Mouse (Mus musculus) limb, embryonic 13.5 days (tissue): ENCODE data around the gene Cotl1. TPM values are rescaled to one million over a fixed set of nuclear protein-coding genes. Genes with fewer than 3 reads are reported as not detected.

Experiments used
- ATAC-seq: fragments of 200-750 bp; cut with Nextera tagmentation; 2 replicates; pipeline ENCODE4 v1.8.0; 2017; ENCODE audit warnings: low read depth, moderate number of reproducible peaks, moderate TSS enrichment; ENCODE audit not compliant: low FRiP score
- H3K27ac ChIP-seq: fragments of 300-500 bp; sonication (generic); 2 replicates; pipeline ENCODE4 v1.5.1; 2015; ENCODE audit warnings: inconsistent platforms, mild to moderate bottlenecking, moderate library complexity
- H3K27me3 ChIP-seq: fragments of 300-500 bp; sonication (generic); 2 replicates; pipeline ENCODE4 v1.6.1; 2015; ENCODE audit warnings: mild to moderate bottlenecking, inconsistent platforms
- H3K36me3 ChIP-seq: fragments of 300-500 bp; sonication (generic); 2 replicates; pipeline ENCODE4 v1.6.1; 2015; ENCODE audit warnings: inconsistent platforms, mild to moderate bottlenecking, moderate library complexity
- H3K4me1 ChIP-seq: fragments of 300-500 bp; sonication (generic); 2 replicates; pipeline ENCODE4 v1.6.1; 2015; ENCODE audit warnings: inconsistent platforms
- H3K4me2 ChIP-seq: fragments of 300-500 bp; sonication (generic); replicated peaks from 2 replicates; pipeline ENCODE4 v1.6.1; 2015; ENCODE audit warnings: inconsistent platforms, mild to moderate bottlenecking, moderate library complexity
- H3K4me3 ChIP-seq: fragments of 300-500 bp; sonication (generic); 2 replicates; pipeline ENCODE4 v1.5.1; 2015; ENCODE audit warnings: moderate library complexity, mild to moderate bottlenecking, inconsistent platforms
- H3K9ac ChIP-seq: fragments of 300-500 bp; sonication (generic); 2 replicates; pipeline ENCODE4 v1.6.1; 2015; ENCODE audit warnings: mild to moderate bottlenecking, inconsistent platforms
- H3K9me3 ChIP-seq: fragments of 300-500 bp; sonication (generic); 2 replicates; pipeline ENCODE4 v1.6.1; 2016; ENCODE audit warnings: inconsistent platforms
- WGBS: fragments of 180-500 bp; shearing (Covaris S2); methylation state at CpG from one replicate; pipeline ENCODE4 v1.1.7; 2015; 5-methylcytosine and 5-hydroxymethylcytosine counted together
- polyA plus RNA-seq: library from polyadenylated mRNA; unstranded; fragments of >200 nt; fragmentation: Nextera tagmentation; extraction: Ambion mirVana; gene quantifications from 2 replicates; pipeline ENCODE4 v1.2.1, GENCODE M21; 2015

Cotl1 gene
- polyA plus RNA-seq, 1 experiment from 2014 or later, result 67.8 TPM

GRCm38 (mm10) chr8:119829015-119829414, 11.3 kb downstream of the Cotl1 start:
- Histone ChIP-seq H3K9ac (no peak overlapping the region), H3K27ac (peak overlapping the region; percentile 6; the same call in 1 of the 2 replicates), H3K9me3 (no peaks in the 10 kb centered on the region), H3K4me3 (no peak overlapping the region), H3K36me3 (no peaks in the 10 kb centered on the region), H3K27me3 (no peaks in the 10 kb centered on the region), H3K4me1 (peaks cover 64% of the 10 kb centered on the region), H3K4me2 (no peak overlapping the region)
- 75% methylated on average over 10 of the region's 10 CpGs for WGBS
- ATAC-seq, result no peak

- ATAC-seq, result no peak
- H3K27me3 ChIP-seq, result no peaks in the 10 kb centered on the region
- no peak overlapping the region for H3K4me2 ChIP-seq
- peaks cover 58% of the 10 kb centered on the region for H3K4me1 ChIP-seq
- no peak overlapping the region for H3K4me3 ChIP-seq
- H3K27ac ChIP-seq, result no peak overlapping the region
- no peaks in the 10 kb centered on the region for H3K9me3 ChIP-seq
- H3K9ac ChIP-seq, result no peak overlapping the region
- H3K36me3 ChIP-seq, result no peaks in the 10 kb centered on the region
- WGBS, result 58% methylated on average over 4 of the region's 4 CpGs
Observed at GRCm38 (mm10) chr8:119827721-119828153, 12.6 kb downstream of the Cotl1 start.

- ATAC-seq, result no peak
- H3K9ac ChIP-seq, result no peak overlapping the region
- no peak overlapping the region for H3K27ac ChIP-seq
- 69% methylated on average over 5 of the region's 5 CpGs for WGBS
- no peaks in the 10 kb centered on the region for H3K27me3 ChIP-seq
- H3K4me1 ChIP-seq, result peaks cover 51% of the 10 kb centered on the region
- no peak overlapping the region for H3K4me2 ChIP-seq
- no peaks in the 10 kb centered on the region for H3K9me3 ChIP-seq
- peaks cover 7% of the 10 kb centered on the region; the same call in 1 of the 2 replicates for H3K36me3 ChIP-seq
- no peak overlapping the region for H3K4me3 ChIP-seq
Observed at GRCm38 (mm10) chr8:119826982-119827381, 13.4 kb downstream of the Cotl1 start.

- Histone ChIP-seq H3K36me3 (peaks cover 15% of the 10 kb centered on the region), H3K27ac (no peak overlapping the region), H3K4me3 (no peak overlapping the region), H3K27me3 (no peaks in the 10 kb centered on the region), H3K9me3 (no peaks in the 10 kb centered on the region), H3K9ac (no peak overlapping the region), H3K4me1 (peaks cover 42% of the 10 kb centered on the region), H3K4me2 (no peak overlapping the region)
- ATAC-seq, result no peak
- 84% methylated on average over 19 of the region's 19 CpGs for WGBS
Observed at GRCm38 (mm10) chr8:119825950-119826730, 14.2 kb downstream of the Cotl1 start.

- ATAC-seq, result no peak
- Histone ChIP-seq H3K4me3 (no peak overlapping the region), H3K27ac (no peak overlapping the region), H3K9ac (no peak overlapping the region), H3K27me3 (no peaks in the 10 kb centered on the region), H3K4me1 (peaks cover 29% of the 10 kb centered on the region), H3K4me2 (no peak overlapping the region), H3K9me3 (no peaks in the 10 kb centered on the region), H3K36me3 (peaks cover 28% of the 10 kb centered on the region)
- 71% methylated on average over 11 of the region's 11 CpGs for WGBS
Observed at GRCm38 (mm10) chr8:119824809-119825273, 15.5 kb downstream of the Cotl1 start.

- no peaks in the 10 kb centered on the region for H3K27me3 ChIP-seq
- no peak overlapping the region for H3K27ac ChIP-seq
- no peak for ATAC-seq
- H3K4me2 ChIP-seq, result no peak overlapping the region
- no peak overlapping the region for H3K9ac ChIP-seq
- peaks cover 28% of the 10 kb centered on the region for H3K36me3 ChIP-seq
- 65% methylated on average over 4 of the region's 4 CpGs for WGBS
- no peaks in the 10 kb centered on the region for H3K9me3 ChIP-seq
- H3K4me1 ChIP-seq, result peaks cover 22% of the 10 kb centered on the region
- no peak overlapping the region for H3K4me3 ChIP-seq
Observed at GRCm38 (mm10) chr8:119824100-119824499, 16.2 kb downstream of the Cotl1 start.

- 83% methylated on average over 9 of the region's 9 CpGs for WGBS
- H3K9me3 ChIP-seq, result no peaks in the 10 kb centered on the region
- H3K27me3 ChIP-seq, result no peaks in the 10 kb centered on the region
- H3K4me3 ChIP-seq, result no peak overlapping the region
- ATAC-seq, result no peak
- H3K36me3 ChIP-seq, result peaks cover 28% of the 10 kb centered on the region
- no peak overlapping the region for H3K27ac ChIP-seq
- peaks cover 17% of the 10 kb centered on the region for H3K4me1 ChIP-seq
- H3K9ac ChIP-seq, result no peak overlapping the region
- no peak overlapping the region for H3K4me2 ChIP-seq
Observed at GRCm38 (mm10) chr8:119823278-119823677, 17.1 kb downstream of the Cotl1 start.

GRCm38 (mm10) chr8:119821691-119822090, 18.7 kb downstream of the Cotl1 start:
- 92% methylated on average over 6 of the region's 6 CpGs for WGBS
- H3K4me3 ChIP-seq, result no peak overlapping the region
- H3K9me3 ChIP-seq, result no peaks in the 10 kb centered on the region
- H3K36me3 ChIP-seq, result peaks cover 28% of the 10 kb centered on the region
- no peaks in the 10 kb centered on the region for H3K27me3 ChIP-seq
- no peak overlapping the region for H3K9ac ChIP-seq
- no peak overlapping the region for H3K27ac ChIP-seq
- no peak overlapping the region for H3K4me2 ChIP-seq
- H3K4me1 ChIP-seq, result peaks cover 14% of the 10 kb centered on the region
- no peak for ATAC-seq

- no peak for ATAC-seq
- Histone ChIP-seq H3K9ac (no peak overlapping the region), H3K4me2 (no peak overlapping the region), H3K27me3 (no peaks in the 10 kb centered on the region), H3K9me3 (no peaks in the 10 kb centered on the region), H3K36me3 (peaks cover 28% of the 10 kb centered on the region), H3K4me1 (peaks cover 11% of the 10 kb centered on the region), H3K27ac (no peak overlapping the region), H3K4me3 (no peak overlapping the region)
- WGBS, result 91% methylated on average over 8 of the region's 8 CpGs
Observed at GRCm38 (mm10) chr8:119819976-119820375, 20.4 kb downstream of the Cotl1 start.

- Histone ChIP-seq H3K4me1 (peaks cover 9% of the 10 kb centered on the region; the same call in 1 of the 2 replicates), H3K4me3 (no peak overlapping the region), H3K9ac (no peak overlapping the region), H3K36me3 (peaks cover 32% of the 10 kb centered on the region), H3K27ac (no peak overlapping the region), H3K4me2 (no peak overlapping the region), H3K9me3 (no peaks in the 10 kb centered on the region), H3K27me3 (no peaks in the 10 kb centered on the region)
- no peak for ATAC-seq
- 81% methylated on average over 7 of the region's 7 CpGs for WGBS
Observed at GRCm38 (mm10) chr8:119819316-119819715, 21.0 kb downstream of the Cotl1 start.

GRCm38 (mm10) chr8:119817446-119817845, 22.9 kb downstream of the Cotl1 start:
- no peak overlapping the region for H3K9ac ChIP-seq
- H3K4me2 ChIP-seq, result no peak overlapping the region
- 39% methylated on average over 12 of the region's 12 CpGs for WGBS
- no peak for ATAC-seq
- no peak overlapping the region for H3K4me3 ChIP-seq
- no peak overlapping the region for H3K27ac ChIP-seq
- peaks cover 21% of the 10 kb centered on the region for H3K4me1 ChIP-seq
- no peaks in the 10 kb centered on the region for H3K9me3 ChIP-seq
- H3K36me3 ChIP-seq, result peaks cover 30% of the 10 kb centered on the region
- H3K27me3 ChIP-seq, result no peaks in the 10 kb centered on the region

- no peak for ATAC-seq
- 76% methylated on average over 6 of the region's 6 CpGs for WGBS
- peaks cover 18% of the 10 kb centered on the region for H3K36me3 ChIP-seq
- H3K9me3 ChIP-seq, result no peaks in the 10 kb centered on the region
- H3K27me3 ChIP-seq, result no peaks in the 10 kb centered on the region
- no peak overlapping the region for H3K4me3 ChIP-seq
- H3K9ac ChIP-seq, result no peak overlapping the region
- H3K4me2 ChIP-seq, result no peak overlapping the region
- H3K4me1 ChIP-seq, result peaks cover 21% of the 10 kb centered on the region
- H3K27ac ChIP-seq, result no peak overlapping the region
Observed at GRCm38 (mm10) chr8:119816219-119816618, 24.1 kb downstream of the Cotl1 start.
